Mouse (Mus musculus): ENCODE measurements around the gene Gm17093.
"Not testable (repeated sequence)": the region's sequence is repeated elsewhere in the genome, so short reads cannot be mapped to it uniquely, and the experiment has no call there.

The Gm17093 gene

GRCm38 (mm10) chr14:44517976-44518375 is at the start of gene Gm17093:
Gm17093 (plus strand) TSS chr14:44518276.
- DNase-seq (ENCODE audit: low spot score in 2 of 2), result not testable (repeated sequence)

DNA sequence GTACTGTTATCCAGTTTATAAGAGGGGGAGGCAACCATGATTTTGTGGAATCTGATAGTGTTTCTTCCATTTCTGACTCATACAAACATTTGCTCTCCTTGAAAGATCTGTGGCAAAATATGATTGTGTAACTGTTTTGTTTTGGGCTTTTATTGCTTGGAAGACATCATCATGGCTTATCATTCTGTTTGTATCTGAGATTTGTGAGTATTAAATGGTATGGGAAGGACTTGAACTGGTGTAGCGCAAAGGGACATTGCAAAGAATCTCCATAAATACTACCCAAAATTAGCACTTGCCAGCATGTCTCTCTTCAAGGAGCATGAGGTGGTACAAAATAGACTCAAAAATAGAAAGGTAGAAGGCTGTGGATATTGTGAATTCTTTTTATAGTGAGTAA is 25.9 kb upstream of the Gm17093 start, which contains the start of gene BC061237:
TSS of gene BC061237 (plus strand) at position 301 of the 400 bp plus-strand sequence.
- not testable (repeated sequence) for DNase-seq (ENCODE audit: low spot score in 2 of 2)

GRCm38 (mm10) chr14:44547961-44548360 is 29.9 kb downstream of the Gm17093 start:
- DNase-seq (ENCODE audit: low spot score in 2 of 2), result not testable (repeated sequence)
